13 mouse cellular contexts compared by ENCODE assay signal in the genomic region with DNA sequence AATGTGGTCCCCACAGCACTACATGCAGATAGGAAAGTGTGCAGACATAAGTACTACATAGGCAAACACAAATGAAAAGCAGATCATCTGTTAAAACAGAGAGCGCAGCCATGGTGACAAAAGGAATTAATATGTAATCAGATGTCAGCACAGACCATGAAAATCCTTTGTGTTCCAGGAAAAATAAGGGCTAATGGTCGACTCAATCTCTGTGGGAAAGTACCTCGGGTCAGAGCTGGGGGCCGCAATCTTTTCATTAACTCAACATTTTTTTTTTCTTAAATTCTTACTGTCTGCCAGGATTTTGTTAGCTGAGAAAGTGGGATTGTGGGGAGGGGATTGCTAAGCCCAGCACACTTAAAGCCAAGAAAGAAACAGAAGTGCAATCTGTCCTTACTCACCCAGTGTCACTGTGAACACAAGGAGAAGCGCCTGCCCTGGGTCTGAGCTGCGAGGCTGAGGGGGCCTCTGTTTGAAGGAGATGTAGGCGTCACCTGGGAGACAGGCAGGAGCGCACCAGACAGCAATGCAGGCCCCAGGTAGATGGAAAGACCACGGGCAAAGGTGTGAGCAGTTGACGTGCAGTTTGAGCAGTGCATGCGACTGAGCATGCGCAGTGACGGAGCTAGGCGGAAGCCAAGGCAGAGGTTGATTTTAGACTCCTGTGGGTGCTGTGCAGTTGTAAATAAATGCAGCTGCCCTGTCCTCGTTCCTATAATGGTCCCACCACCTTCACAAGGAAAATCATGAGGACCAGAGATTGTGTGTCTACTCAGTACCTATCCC.
DNase-seq lines count a peak whose midpoint lies in the region; ATAC-seq and TF ChIP-seq lines count a peak whose summit lies in the region.
"Had no signal": no experiment of that assay in that cellular context is flagged by ENCODE, and none has a peak within 500 bp of the region (broad histone marks: within the 10 kb centered on the region; RNA-seq: fewer than 3 reads in every experiment).

No protein-coding gene starts in this region.

- no peak for TF ChIP-seq POLR2A in cortical plate, adult 2 months (IDR thresholded peaks at IDR 0.05; ENCODE audit: extremely low read depth, insufficient read depth, low read length)

- H3K27me3 ChIP-seq in heart, embryonic 13.5 days (replicated peaks): no peaks in the 10 kb centered on the region
- H3K27me3 ChIP-seq in heart, embryonic 12.5 days (replicated peaks): no peaks in the 10 kb centered on the region
- H3K27me3 ChIP-seq in hindbrain, embryonic 10.5 days (ENCODE audit: insufficient read depth, poor library complexity, severe bottlenecking): peaks cover 6% of the 10 kb centered on the region; the same call in 1 of the 2 replicates
- H3K27me3 ChIP-seq in midbrain, embryonic 14.5 days (ENCODE audit: control insufficient read depth, insufficient read depth, low read length): no peaks in the 10 kb centered on the region
- H3K27me3 ChIP-seq: limb, embryonic 12.5 days; neural tube, embryonic 12.5 days had no signal

- no peaks in the 10 kb centered on the region for H3K9me3 ChIP-seq in heart, embryonic 13.5 days
- H3K9me3 ChIP-seq in heart, embryonic 12.5 days (replicated peaks): no peaks in the 10 kb centered on the region
- H3K9me3 ChIP-seq in hindbrain, embryonic 10.5 days: no peaks in the 10 kb centered on the region
- H3K9me3 ChIP-seq in midbrain, embryonic 14.5 days (ENCODE audit: control insufficient read depth, low read length): no peaks in the 10 kb centered on the region
- H3K9me3 ChIP-seq: limb, embryonic 12.5 days; neural tube, embryonic 12.5 days had no signal

- no peak for ATAC-seq in heart, embryonic 13.5 days (ENCODE audit: extremely low read depth, insufficient number of reproducible peaks, low FRiP score, low TSS enrichment)
- ATAC-seq in heart, embryonic 12.5 days (ENCODE audit: insufficient number of reproducible peaks, low FRiP score): no peak
- no peak for ATAC-seq in midbrain, embryonic 14.5 days (ENCODE audit: low FRiP score, low TSS enrichment)

- DNase-seq in hindbrain, embryonic 10.5 days (ENCODE audit: low spot score): no peak
- DNase-seq in midbrain, embryonic 14.5 days: peak; percentile 31
- no peak for DNase-seq in thymus, postnatal 14 days
- no peak for DNase-seq in layer of hippocampus, adult 9-10 months (ENCODE audit: low spot score)
- no peak for DNase-seq in frontal cortex, postnatal 25 days (ENCODE audit: low spot score in 2 of 2)
- DNase-seq: heart, postnatal 4 days; thymus, postnatal 25 days had no signal

- H3K9ac ChIP-seq in heart, embryonic 13.5 days: no peak overlapping the region
- no peak overlapping the region for H3K9ac ChIP-seq in heart, embryonic 12.5 days
- H3K9ac ChIP-seq in midbrain, embryonic 14.5 days (replicated peaks; ENCODE audit: low read length): no peak overlapping the region
- H3K9ac ChIP-seq: limb, embryonic 12.5 days; neural tube, embryonic 12.5 days had no signal

- 0 out of 2 replicates have a peak, but pooled peaks cover 3% of the 10 kb centered on the region for H3K4me1 ChIP-seq in heart, embryonic 13.5 days
- H3K4me1 ChIP-seq in heart, embryonic 12.5 days (replicated peaks): no peaks in the 10 kb centered on the region
- H3K4me1 ChIP-seq in cortical plate, adult 2 months (ENCODE audit: control insufficient read depth, insufficient read depth, low read length): no peaks in the 10 kb centered on the region
- peaks cover 17% of the 10 kb centered on the region for H3K4me1 ChIP-seq in hindbrain, embryonic 10.5 days (replicated peaks)
- peaks cover 24% of the 10 kb centered on the region for H3K4me1 ChIP-seq in midbrain, embryonic 14.5 days (ENCODE audit: control insufficient read depth, insufficient read depth, low read length)
- H3K4me1 ChIP-seq: limb, embryonic 12.5 days had no signal

- H3K4me3 ChIP-seq in heart, embryonic 13.5 days: no peak overlapping the region
- H3K4me3 ChIP-seq in heart, embryonic 12.5 days: no peak overlapping the region
- H3K4me3 ChIP-seq in cortical plate, adult 2 months (ENCODE audit: insufficient read depth, low read length): peak overlapping the region; percentile 12; the same call in 1 of the 2 replicates
- no peak overlapping the region for H3K4me3 ChIP-seq in hindbrain, embryonic 10.5 days
- H3K4me3 ChIP-seq in midbrain, embryonic 14.5 days (replicated peaks; ENCODE audit: low read depth, low read length): no peak overlapping the region
- H3K4me3 ChIP-seq: limb, embryonic 12.5 days; neural tube, embryonic 12.5 days had no signal

- H3K27ac ChIP-seq in heart, embryonic 13.5 days (replicated peaks): peak overlapping the region; percentile 29
- no peak overlapping the region for H3K27ac ChIP-seq in heart, embryonic 12.5 days (ENCODE audit: poor library complexity, severe bottlenecking)
- H3K27ac ChIP-seq in cortical plate, adult 2 months (ENCODE audit: insufficient read depth, low read length): no peak overlapping the region
- 0 out of 2 replicates have a peak overlapping the region, but pooled peaks have one; percentile 64 for H3K27ac ChIP-seq in hindbrain, embryonic 10.5 days
- H3K27ac ChIP-seq in midbrain, embryonic 14.5 days (replicated peaks; ENCODE audit: low read depth, low read length): peak overlapping the region; percentile 57; the same call in 1 of the 2 replicates
- H3K27ac ChIP-seq: limb, embryonic 12.5 days; macrophage; neural tube, embryonic 12.5 days had no signal

- H3K36me3 ChIP-seq in heart, embryonic 13.5 days: peaks cover 20% of the 10 kb centered on the region
- H3K36me3 ChIP-seq in heart, embryonic 12.5 days: peaks cover 12% of the 10 kb centered on the region; the same call in 1 of the 2 replicates
- peaks cover 30% of the 10 kb centered on the region for H3K36me3 ChIP-seq in hindbrain, embryonic 10.5 days
- no peaks in the 10 kb centered on the region for H3K36me3 ChIP-seq in midbrain, embryonic 14.5 days (ENCODE audit: control insufficient read depth, insufficient read depth, low read length)

- no peak overlapping the region for H3K4me2 ChIP-seq in heart, embryonic 13.5 days
- H3K4me2 ChIP-seq in heart, embryonic 12.5 days: no peak overlapping the region
- peak overlapping the region; percentile 3 for H3K4me2 ChIP-seq in midbrain, embryonic 14.5 days (ENCODE audit: low read length)
- H3K4me2 ChIP-seq: limb, embryonic 12.5 days; neural tube, embryonic 12.5 days had no signal

- no peak for TF ChIP-seq CTCF in cortical plate, adult 2 months (IDR thresholded peaks at IDR 0.05; ENCODE audit: extremely low read depth, insufficient read depth, low read length)

- WGBS in heart, embryonic 13.5 days: 79% methylated on average over 15 of the region's 15 CpGs
- 84% methylated on average over 15 of the region's 15 CpGs for WGBS in heart, embryonic 12.5 days
- 78% methylated on average over 15 of the region's 15 CpGs for WGBS in hindbrain, embryonic 10.5 days
- WGBS in midbrain, embryonic 14.5 days: 51% methylated on average over 15 of the region's 15 CpGs

Comparison
In these comparisons a context has a peak if more than half of its experiments do, and no peak if none do; other contexts are left out.
1. H3K27ac ChIP-seq: peak in heart, embryonic 13.5 days (single experiment), hindbrain, embryonic 10.5 days (single experiment) and midbrain, embryonic 14.5 days (single experiment); none in heart, embryonic 12.5 days (single experiment) and cortical plate, adult 2 months (single experiment).